Mouse (Mus musculus) heart, embryonic 16.5 days (tissue): Measurements from ENCODE around the gene Sft2d1. TPM values are rescaled to one million over a fixed set of nuclear protein-coding genes. Genes with fewer than 3 reads are reported as not detected.
A peak's percentile ranks its signal among the peaks of the same experiment; 100 is the strongest.
"Not testable (repeated sequence)": the region's sequence is repeated elsewhere in the genome, so short reads cannot be mapped to it uniquely, and the experiment has no call there.

Experiments
- ATAC-seq: fragments of 200-750 bp; cut with Nextera tagmentation; replicated peaks from 2 replicates; pipeline ENCODE4 v1.8.0; 2017; ENCODE audit warnings: moderate number of reproducible peaks; ENCODE audit not compliant: insufficient read depth, low FRiP score; ENCODE audit errors: extremely low read depth
- H3K27ac ChIP-seq: fragments of 300-500 bp; sonication (generic); 2 replicates; pipeline ENCODE4 v1.5.1; 2014; ENCODE audit warnings: mild to moderate bottlenecking, low read length, control low read depth, moderate library complexity
- H3K27me3 ChIP-seq: fragments of 300-500 bp; sonication (generic); 2 replicates; pipeline ENCODE4 v1.6.1; 2014; ENCODE audit warnings: low read length, mixed read lengths; ENCODE audit not compliant: control insufficient read depth, insufficient read depth
- H3K36me3 ChIP-seq: fragments of 300-500 bp; sonication (generic); 2 replicates; pipeline ENCODE4 v1.6.1; 2014; ENCODE audit not compliant: control insufficient read depth, insufficient read depth
- H3K4me1 ChIP-seq: fragments of 300-500 bp; sonication (generic); 2 replicates; pipeline ENCODE4 v1.6.1; 2014; ENCODE audit warnings: low read length, mixed read lengths; ENCODE audit not compliant: control insufficient read depth, insufficient read depth
- H3K4me2 ChIP-seq: fragments of 300-500 bp; sonication (generic); 2 replicates; pipeline ENCODE4 v1.6.1; 2014; ENCODE audit warnings: low read depth, mild to moderate bottlenecking, control low read depth, low read length
- H3K4me3 ChIP-seq: fragments of 300-500 bp; sonication (generic); 2 replicates; pipeline ENCODE4 v1.5.1; 2014; ENCODE audit warnings: mild to moderate bottlenecking, control low read depth, low read length
- H3K9ac ChIP-seq: fragments of 300-500 bp; sonication (generic); 2 replicates; pipeline ENCODE4 v1.6.1; 2014; ENCODE audit warnings: low read length, control low read depth
- H3K9me3 ChIP-seq: fragments of 300-500 bp; sonication (generic); replicated peaks from 2 replicates; pipeline ENCODE4 v1.6.1; 2016; ENCODE audit warnings: low read length; ENCODE audit not compliant: control insufficient read depth
- WGBS: fragments of 180-500 bp; shearing (Covaris S2); extraction: QIAGEN DNeasy Blood & Tissue Kit; methylation state at CpG from one replicate; pipeline ENCODE4 v1.1.7; 2014; 5-methylcytosine and 5-hydroxymethylcytosine counted together
- polyA plus RNA-seq: library from polyadenylated mRNA; unstranded; fragments of >200 nt; fragmentation: Nextera tagmentation; extraction: Ambion mirVana; gene quantifications from 2 replicates; pipeline ENCODE4 v1.2.1, GENCODE M21; 2015

The Sft2d1 gene
- polyA plus RNA-seq: 53.6 and 61.0 TPM in 2 replicates

- Histone ChIP-seq H3K27me3 (no peaks in the 10 kb centered on the region), H3K36me3 (no peaks in the 10 kb centered on the region), H3K4me1 (peaks cover 3% of the 10 kb centered on the region), H3K9ac (peak within 1 kb of the TSS; percentile 88), H3K4me2 (peak within 1 kb of the TSS; percentile 74), H3K4me3 (peak within 1 kb of the TSS; percentile 88), H3K27ac (peak within 1 kb of the TSS; percentile 76), H3K9me3 (no peaks in the 10 kb centered on the region)
- ATAC-seq: peak; percentile 93
- 0% methylated on average over 54 of the region's 54 CpGs for WGBS
Measured at GRCm38 (mm10) chr17:8310838-8311614, at the start of gene Sft2d1. Sft2d1 (plus strand) TSS chr17:8311102.

GRCm38 (mm10) chr17:8264638-8265037 lies 46.3 kb upstream of the Sft2d1 start:
- not testable (repeated sequence) for H3K27ac ChIP-seq, H3K4me2 ChIP-seq, H3K9me3 ChIP-seq, H3K4me1 ChIP-seq, H3K27me3 ChIP-seq, H3K4me3 ChIP-seq, ATAC-seq, H3K9ac ChIP-seq, H3K36me3 ChIP-seq
- WGBS: 12% methylated on average over 7 of the region's 7 CpGs

GRCm38 (mm10) chr17:8272054-8272749 lies 38.7 kb upstream of the Sft2d1 start:
- no peak overlapping the region for H3K4me2 ChIP-seq
- H3K4me1 ChIP-seq: peaks cover 3% of the 10 kb centered on the region; the same call in 1 of the 2 replicates
- no peak for ATAC-seq
- 28% methylated on average over 6 of the region's 6 CpGs for WGBS
- H3K27ac ChIP-seq: no peak overlapping the region
- no peaks in the 10 kb centered on the region for H3K9me3 ChIP-seq
- H3K27me3 ChIP-seq: peaks cover 2% of the 10 kb centered on the region; the same call in 1 of the 2 replicates
- no peak overlapping the region for H3K9ac ChIP-seq
- H3K36me3 ChIP-seq: no peaks in the 10 kb centered on the region
- no peak overlapping the region for H3K4me3 ChIP-seq

GRCm38 (mm10) chr17:8272951-8273350 lies 38.0 kb upstream of the Sft2d1 start:
- WGBS: 47% methylated on average over 6 of the region's 6 CpGs
- H3K4me3 ChIP-seq: no peak overlapping the region
- H3K27ac ChIP-seq: no peak overlapping the region
- peaks cover 3% of the 10 kb centered on the region; the same call in 1 of the 2 replicates for H3K4me1 ChIP-seq
- H3K4me2 ChIP-seq: no peak overlapping the region
- no peak for ATAC-seq
- no peak overlapping the region for H3K9ac ChIP-seq
- peaks cover 2% of the 10 kb centered on the region; the same call in 1 of the 2 replicates for H3K27me3 ChIP-seq
- no peaks in the 10 kb centered on the region for H3K36me3 ChIP-seq
- no peaks in the 10 kb centered on the region for H3K9me3 ChIP-seq

DNA sequence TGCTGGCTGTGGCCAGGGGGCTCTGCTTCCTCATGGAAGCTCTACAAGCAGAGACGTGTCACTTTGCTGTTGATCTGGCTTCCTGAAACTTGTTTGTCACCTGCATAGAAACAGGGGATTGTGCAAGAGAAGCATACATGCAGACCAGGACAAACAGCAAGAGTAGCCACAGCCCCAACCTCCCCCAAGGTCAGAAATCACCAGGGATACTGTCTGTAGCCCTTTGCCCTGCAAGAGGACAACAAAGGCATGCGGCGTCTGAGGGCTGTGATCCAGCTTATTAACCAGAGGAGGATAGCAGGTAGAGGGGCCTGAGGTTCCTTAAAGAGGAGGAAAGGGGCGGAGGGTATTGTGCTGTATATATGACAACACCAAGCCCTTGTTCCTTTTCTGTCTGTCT lies 34.8 kb upstream of the Sft2d1 start:
- no peak overlapping the region for H3K4me2 ChIP-seq
- no peak for ATAC-seq
- H3K36me3 ChIP-seq: no peaks in the 10 kb centered on the region
- no peak overlapping the region for H3K4me3 ChIP-seq
- H3K27ac ChIP-seq: no peak overlapping the region
- H3K9ac ChIP-seq: no peak overlapping the region
- peaks cover 3% of the 10 kb centered on the region; the same call in 1 of the 2 replicates for H3K4me1 ChIP-seq
- peaks cover 2% of the 10 kb centered on the region; the same call in 1 of the 2 replicates for H3K27me3 ChIP-seq
- H3K9me3 ChIP-seq: no peaks in the 10 kb centered on the region
- 68% methylated on average over 4 of the region's 4 CpGs for WGBS

- Histone ChIP-seq H3K9ac (no peak overlapping the region), H3K4me1 (no peaks in the 10 kb centered on the region; the same call in 1 of the 2 replicates), H3K27ac (no peak overlapping the region), H3K4me2 (no peak overlapping the region), H3K9me3 (no peaks in the 10 kb centered on the region), H3K27me3 (peaks cover 2% of the 10 kb centered on the region; the same call in 1 of the 2 replicates), H3K4me3 (no peak overlapping the region), H3K36me3 (no peaks in the 10 kb centered on the region)
- ATAC-seq: no peak
- WGBS: 72% methylated on average over 7 of the region's 7 CpGs
Measured at GRCm38 (mm10) chr17:8276680-8277079, 34.2 kb upstream of the Sft2d1 start.

GRCm38 (mm10) chr17:8277266-8277665 lies 33.6 kb upstream of the Sft2d1 start:
- WGBS: 89% methylated on average over 3 of the region's 3 CpGs
- peaks cover 2% of the 10 kb centered on the region; the same call in 1 of the 2 replicates for H3K27me3 ChIP-seq
- H3K4me1 ChIP-seq: no peaks in the 10 kb centered on the region
- no peak for ATAC-seq
- no peak overlapping the region for H3K9ac ChIP-seq
- no peaks in the 10 kb centered on the region for H3K9me3 ChIP-seq
- H3K4me2 ChIP-seq: no peak overlapping the region
- H3K27ac ChIP-seq: no peak overlapping the region
- no peaks in the 10 kb centered on the region for H3K36me3 ChIP-seq
- no peak overlapping the region for H3K4me3 ChIP-seq

- Histone ChIP-seq H3K36me3 (no peaks in the 10 kb centered on the region), H3K9ac (no peak overlapping the region), H3K4me3 (no peak overlapping the region), H3K27ac (no peak overlapping the region), H3K9me3 (no peaks in the 10 kb centered on the region), H3K4me2 (no peak overlapping the region), H3K4me1 (no peaks in the 10 kb centered on the region), H3K27me3 (peaks cover 2% of the 10 kb centered on the region; the same call in 1 of the 2 replicates)
- ATAC-seq: no peak
- WGBS: 76% methylated on average over 3 of the region's 3 CpGs
Measured at GRCm38 (mm10) chr17:8278356-8278755, 32.5 kb upstream of the Sft2d1 start.
